Comparison of ENCODE assay signal across 10 mouse cellular contexts in the genomic region with DNA sequence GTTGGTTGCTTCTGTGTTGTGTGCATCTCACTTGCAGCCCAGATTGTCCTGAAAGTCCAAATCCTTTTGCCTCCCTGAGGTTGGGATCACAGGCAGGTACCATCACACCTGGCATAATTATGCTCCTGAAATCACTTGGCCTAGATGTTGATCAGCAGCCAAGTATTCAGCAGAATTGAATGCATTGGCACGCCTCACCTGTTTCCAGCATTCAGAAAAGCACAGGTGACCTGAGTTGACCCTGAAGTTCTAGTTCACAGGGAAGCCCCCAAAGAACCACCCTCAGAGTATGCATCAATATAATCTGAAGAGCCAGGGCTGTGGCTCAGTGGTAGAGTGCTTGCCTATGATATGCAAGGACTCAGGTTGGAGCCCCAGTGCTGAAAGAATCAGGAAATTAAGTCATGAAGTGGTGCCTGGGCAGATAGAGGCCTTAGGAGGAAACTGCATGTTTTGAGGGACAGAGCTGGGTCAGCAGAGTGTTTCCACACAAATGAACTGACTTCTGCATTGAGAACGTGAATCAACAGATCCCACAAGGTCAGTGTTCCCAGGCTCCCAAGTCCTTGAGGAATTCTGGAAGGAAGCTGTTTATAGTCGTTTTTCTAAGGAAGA. TPM values are rescaled to one million over a fixed set of nuclear protein-coding genes. Genes with fewer than 3 reads are reported as not detected.
DNase-seq lines count a peak whose midpoint lies in the region; ATAC-seq and TF ChIP-seq lines count a peak whose summit lies in the region.
"Had no signal": no experiment of that assay in that cellular context is flagged by ENCODE, and none has a peak within 500 bp of the region (broad histone marks: within the 10 kb centered on the region; RNA-seq: fewer than 3 reads in every experiment).

No protein-coding gene starts in this region.

- H3K9me3 ChIP-seq in liver, embryonic 16.5 days (replicated peaks; ENCODE audit: control insufficient read depth, low read length), result no peaks in the 10 kb centered on the region
- H3K9me3 ChIP-seq in forebrain, embryonic 13.5 days (replicated peaks), result no peaks in the 10 kb centered on the region
- H3K9me3 ChIP-seq: forebrain, embryonic 10.5 days had no signal

- no peaks in the 10 kb centered on the region for H3K27me3 ChIP-seq in liver, embryonic 16.5 days (ENCODE audit: control insufficient read depth, insufficient read depth, low read depth, low read length)
- H3K27me3 ChIP-seq in forebrain, embryonic 13.5 days, result no peaks in the 10 kb centered on the region

- WGBS in liver, embryonic 16.5 days (ENCODE audit: insufficient replicate concordance), result 37% methylated on average over 3 of the region's 3 CpGs
- WGBS in forebrain, embryonic 13.5 days, result 72% methylated on average over 3 of the region's 3 CpGs

- H3K9ac ChIP-seq in liver, embryonic 16.5 days (ENCODE audit: low read depth, low read length), result no peak overlapping the region
- H3K9ac ChIP-seq in forebrain, embryonic 13.5 days, result no peak overlapping the region

- no peak for TF ChIP-seq CTCF in bone marrow macrophage, adult 2 months (IDR thresholded peaks at IDR 0.05; ENCODE audit: low read depth, low read length)

- H3K36me3 ChIP-seq in liver, embryonic 16.5 days (ENCODE audit: control insufficient read depth, insufficient read depth), result no peaks in the 10 kb centered on the region
- no peaks in the 10 kb centered on the region for H3K36me3 ChIP-seq in forebrain, embryonic 13.5 days (ENCODE audit: poor library complexity, severe bottlenecking)
- H3K36me3 ChIP-seq: forebrain, embryonic 10.5 days had no signal

- H3K4me3 ChIP-seq in bone marrow macrophage, adult 2 months (ENCODE audit: insufficient read depth, low read length), result peak overlapping the region; percentile 26
- no peak overlapping the region for H3K4me3 ChIP-seq in liver, embryonic 16.5 days (ENCODE audit: low read depth, low read length)
- H3K4me3 ChIP-seq in forebrain, embryonic 13.5 days, result no peak overlapping the region
- H3K4me3 ChIP-seq: forebrain, embryonic 10.5 days had no signal

- H3K4me2 ChIP-seq in liver, embryonic 16.5 days (ENCODE audit: low read depth, low read length), result no peak overlapping the region
- no peak overlapping the region for H3K4me2 ChIP-seq in forebrain, embryonic 13.5 days

- peaks cover 61% of the 10 kb centered on the region for H3K4me1 ChIP-seq in bone marrow macrophage, adult 2 months (ENCODE audit: control insufficient read depth, insufficient read depth, low read length)
- no peaks in the 10 kb centered on the region for H3K4me1 ChIP-seq in liver, embryonic 16.5 days (ENCODE audit: control insufficient read depth, low read depth, low read length)
- no peaks in the 10 kb centered on the region for H3K4me1 ChIP-seq in forebrain, embryonic 13.5 days
- H3K4me1 ChIP-seq: forebrain, embryonic 10.5 days had no signal

- peak; percentile 30; the same call in 1 of the 2 replicates for ATAC-seq in liver, embryonic 16.5 days (ENCODE audit: low read depth)
- no peak for ATAC-seq in forebrain, embryonic 13.5 days

- TF ChIP-seq POLR2A in bone marrow macrophage, adult 2 months (IDR thresholded peaks at IDR 0.05; ENCODE audit: borderline replicate concordance, low read depth, low read length), result no peak

- peak; percentile 59 for DNase-seq in kidney, adult 9 months
- no peak for DNase-seq in kidney, postnatal 4 days
- DNase-seq in B cell, adult 2 months, result peak; percentile 47 to 50
- no peak for DNase-seq in layer of hippocampus, adult 8-10 months (ENCODE audit: low spot score in 2 of 2)
- DNase-seq: adrenal gland, postnatal 10 days; cerebellum, postnatal 36 days had no signal

- H3K27ac ChIP-seq in bone marrow macrophage, adult 2 months (ENCODE audit: insufficient read depth, low read depth, low read length), result peak overlapping the region; percentile 93
- H3K27ac ChIP-seq in liver, embryonic 16.5 days (ENCODE audit: low read length), result peak overlapping the region; percentile 41
- no peak overlapping the region for H3K27ac ChIP-seq in forebrain, embryonic 13.5 days
- H3K27ac ChIP-seq: forebrain, embryonic 10.5 days had no signal

RNA-seq across cellular contexts. Expression of gene Gpcpd1, which starts 10.4 kb away (rescaled TPM):
- polyA plus RNA-seq in bone marrow macrophage, adult 2 months (2012; ENCODE audit: insufficient read depth, insufficient read length, missing spikeins), result 31.0 and 35.2 TPM in 2 replicates
- 69.8 and 70.6 TPM in 2 replicates for polyA plus RNA-seq in liver, embryonic 16.5 days (2015; fragmentation: Nextera tagmentation; extraction: Ambion mirVana)
- total RNA-seq in layer of hippocampus, adult 8-10 months (2022), result 10 to 100 TPM; 65.3 to 79.3 (median 70.9) TPM
- 74.3 and 75.2 TPM in 2 replicates for polyA plus RNA-seq in forebrain, embryonic 13.5 days (2015; fragmentation: Nextera tagmentation; extraction: Ambion mirVana)

Comparison
In these comparisons a context has a peak if more than half of its experiments do, and no peak if none do; other contexts are left out.
1. DNase-seq: peak in kidney, adult 9 months (single experiment) and B cell, adult 2 months (2 of 2); none in kidney, postnatal 4 days (0 of 2) and layer of hippocampus, adult 8-10 months (0 of 2).